Mouse (Mus musculus): ENCODE measurements at regions not wholly inside any gene's neighbourhood (a gene's known extent, or its start where the extent isn't known, plus 50 kb on each side); places are given as distances from the start of the nearest gene placed in this dataset.

- TF ChIP-seq CTCF (IDR thresholded peaks at IDR 0.05; ENCODE audit: low read depth) = no peak
- TF ChIP-seq EP300 (IDR thresholded peaks at IDR 0.05; ENCODE audit: low read depth) = no peak
Observed at GRCm38 (mm10) chr6:4841241-4841640, 61.5 kb upstream of the Ppp1r9a start.
